7 mouse cellular contexts compared by ENCODE assay signal in genomic region chr8:107544651-107545174, GRCm38 (mm10). TPM values are rescaled to one million over a fixed set of nuclear protein-coding genes. Genes with fewer than 3 reads are reported as not detected.
A peak's percentile ranks its signal among the peaks of the same experiment; 100 is the strongest.
DNase-seq lines count a peak whose midpoint lies in the region; ATAC-seq and TF ChIP-seq lines count a peak whose summit lies in the region.

No protein-coding gene starts in this region.

- H3K27ac ChIP-seq in embryonic facial prominence, embryonic 15.5 days (replicated peaks), result peak overlapping the region; percentile 85
- H3K27ac ChIP-seq in heart, postnatal 0 days (ENCODE audit: low read depth), result peak overlapping the region; percentile 52; the same call in 1 of the 2 replicates

- H3K9ac ChIP-seq in embryonic facial prominence, embryonic 15.5 days, result peak overlapping the region; percentile 19; the same call in 1 of the 2 replicates
- H3K9ac ChIP-seq in heart, postnatal 0 days (replicated peaks; ENCODE audit: low read depth, low read length), result no peak overlapping the region

- peak; percentile 17 for DNase-seq in ovary, adult 18-20 months (ENCODE audit: low spot score)
- DNase-seq in ovary, postnatal 10 days (ENCODE audit: low spot score), result no peak
- no peak for DNase-seq in heart, postnatal 0 days (ENCODE audit: low spot score)
- peak; percentile 66 for DNase-seq in mesoderm, embryonic 11.5 days (ENCODE audit: low read depth, low spot score)
- no peak for DNase-seq in natural killer cell, adult 2 months (ENCODE audit: low spot score in 2 of 2)
- no peak for DNase-seq in cerebellum, adult 11 months

- peaks cover 43% of the 10 kb centered on the region for H3K4me1 ChIP-seq in embryonic facial prominence, embryonic 15.5 days
- H3K4me1 ChIP-seq in heart, postnatal 0 days (ENCODE audit: control insufficient read depth, insufficient read depth), result peaks cover 37% of the 10 kb centered on the region

- no peak for TF ChIP-seq EP300 in heart, postnatal 0 days (IDR thresholded peaks at IDR 0.05; ENCODE audit: low read depth)

- H3K4me2 ChIP-seq in embryonic facial prominence, embryonic 15.5 days (replicated peaks), result peak overlapping the region; percentile 29
- no peak overlapping the region for H3K4me2 ChIP-seq in heart, postnatal 0 days (ENCODE audit: low read depth, low read length)

- H3K9me3 ChIP-seq in embryonic facial prominence, embryonic 15.5 days (replicated peaks), result no peaks in the 10 kb centered on the region
- no peaks in the 10 kb centered on the region for H3K9me3 ChIP-seq in heart, postnatal 0 days (replicated peaks; ENCODE audit: control insufficient read depth, low read length)

- no peak for TF ChIP-seq CTCF in heart, postnatal 0 days (IDR thresholded peaks at IDR 0.05; ENCODE audit: low read depth)

- 26% methylated on average over 10 of the region's 10 CpGs for WGBS in embryonic facial prominence, embryonic 15.5 days
- 39% methylated on average over 10 of the region's 10 CpGs for WGBS in heart, postnatal 0 days

- H3K36me3 ChIP-seq in embryonic facial prominence, embryonic 15.5 days, result 0 out of 2 replicates have a peak, but pooled peaks cover under 1% of the 10 kb centered on the region
- H3K36me3 ChIP-seq in heart, postnatal 0 days (replicated peaks; ENCODE audit: control insufficient read depth, insufficient read depth, low read length), result peaks cover under 1% of the 10 kb centered on the region; the same call in 1 of the 2 replicates

- peak overlapping the region; percentile 31 for H3K4me3 ChIP-seq in embryonic facial prominence, embryonic 15.5 days (replicated peaks)
- 0 out of 2 replicates have a peak overlapping the region, but pooled peaks have one; percentile 11 for H3K4me3 ChIP-seq in heart, postnatal 0 days (ENCODE audit: low read depth, low read length)

- ATAC-seq in embryonic facial prominence, embryonic 15.5 days (ENCODE audit: insufficient number of reproducible peaks, low FRiP score, low TSS enrichment, low read depth), result peak; percentile 86
- ATAC-seq in heart, postnatal 0 days (ENCODE audit: insufficient read depth, low read depth), result peak; percentile 54

- H3K27me3 ChIP-seq in embryonic facial prominence, embryonic 15.5 days, result no peaks in the 10 kb centered on the region
- H3K27me3 ChIP-seq in heart, postnatal 0 days (ENCODE audit: control insufficient read depth, insufficient read depth, low read length), result no peaks in the 10 kb centered on the region

RNA-seq across cellular contexts. Expression of gene Psmd7, which starts 43.6 kb away (rescaled TPM):
- 266 and 276 TPM in 2 replicates for polyA plus RNA-seq in embryonic facial prominence, embryonic 15.5 days (2015; fragmentation: Nextera tagmentation; extraction: Ambion mirVana)
- total RNA-seq in heart, postnatal 0 days (2014; rRNA removed; ENCODE audit: low replicate concordance), result 25.4 and 27.6 TPM in 2 replicates
- polyA plus RNA-seq in heart, postnatal 0 days (2015; fragmentation: Nextera tagmentation; extraction: Ambion mirVana), result 158 and 159 TPM in 2 replicates

Comparison
In these comparisons a context has a peak if more than half of its experiments do, and no peak if none do; other contexts are left out.
1. DNase-seq: peak in ovary, adult 18-20 months (single experiment) and mesoderm, embryonic 11.5 days (single experiment); none in ovary, postnatal 10 days (single experiment), heart, postnatal 0 days (single experiment), natural killer cell, adult 2 months (0 of 2) and cerebellum, adult 11 months (single experiment).